Mouse (Mus musculus): ENCODE measurements around the gene Ncoa4.

DNA sequence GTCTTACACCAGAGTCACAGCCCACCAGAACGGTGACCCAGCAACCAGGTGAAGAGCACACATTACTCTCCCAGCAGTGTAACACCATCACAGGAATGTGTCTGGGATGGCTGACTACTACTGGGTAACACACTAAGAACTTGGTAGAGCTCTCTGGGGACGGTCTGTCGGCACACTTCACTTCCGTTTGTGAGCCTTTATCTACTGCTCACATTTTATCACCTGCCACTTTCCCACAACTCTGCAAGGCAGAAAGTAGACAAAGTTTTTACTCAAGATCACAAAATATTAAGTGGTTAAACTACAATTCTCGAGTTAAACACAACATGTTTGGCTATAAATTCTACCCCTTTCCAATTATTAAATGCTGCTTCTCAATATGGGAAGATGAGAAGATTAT, 32.3 kb downstream of the Ncoa4 start:
- TF ChIP-seq ZNF384 (IDR thresholded peaks at IDR 0.05; ENCODE audit: low read depth, low read length) (no peak), MAFK (IDR thresholded peaks at IDR 0.05; ENCODE audit: insufficient read depth, low read depth, low read length) (no peak)
